Mouse (Mus musculus) limb, embryonic 14.5 days (tissue): ENCODE data around the gene Slc22a20. TPM values are rescaled to one million over a fixed set of nuclear protein-coding genes. Genes with fewer than 3 reads are reported as not detected.

Experiments used
- ATAC-seq: fragments of 200-750 bp; cut with Nextera tagmentation; 2 replicates; pipeline ENCODE4 v1.8.0; 2017; ENCODE audit warnings: low read depth, moderate number of reproducible peaks, moderate TSS enrichment; ENCODE audit not compliant: low FRiP score
- DNase-seq: peaks from one replicate; pipeline ENCODE4 v3.0.0-alpha.2; 2015; ENCODE audit warnings: low spot score
- H3K27ac ChIP-seq: fragments of 300-500 bp; sonication (generic); replicated peaks from 2 replicates; pipeline ENCODE4 v1.5.1; 2014; ENCODE audit warnings: low read depth, mild to moderate bottlenecking, low read length, moderate library complexity, mixed read lengths
- H3K27me3 ChIP-seq: fragments of 300-500 bp; sonication (generic); 2 replicates; pipeline ENCODE4 v1.6.1; 2014; ENCODE audit warnings: low read length, mixed read lengths; ENCODE audit not compliant: control insufficient read depth, insufficient read depth
- H3K36me3 ChIP-seq: fragments of 300-500 bp; sonication (generic); 2 replicates; pipeline ENCODE4 v1.6.1; 2014; ENCODE audit warnings: mild to moderate bottlenecking, low read length, moderate library complexity, mixed read lengths; ENCODE audit not compliant: control insufficient read depth, insufficient read depth
- H3K4me1 ChIP-seq: fragments of 300-500 bp; sonication (generic); 2 replicates; pipeline ENCODE4 v1.6.1; 2014; ENCODE audit warnings: antibody characterized with exemption, low read length, mixed read lengths; ENCODE audit not compliant: control insufficient read depth, insufficient read depth
- H3K4me2 ChIP-seq: fragments of 300-500 bp; sonication (generic); replicated peaks from 2 replicates; pipeline ENCODE4 v1.6.1; 2014; ENCODE audit warnings: low read depth, mild to moderate bottlenecking, low read length, moderate library complexity; ENCODE audit not compliant: severe bottlenecking
- H3K4me3 ChIP-seq: fragments of 300-500 bp; sonication (generic); replicated peaks from 2 replicates; pipeline ENCODE4 v1.5.1; 2014; ENCODE audit warnings: low read length
- H3K9ac ChIP-seq: fragments of 300-500 bp; sonication (generic); 2 replicates; pipeline ENCODE4 v1.6.1; 2014; ENCODE audit warnings: mild to moderate bottlenecking, low read depth, low read length, moderate library complexity; ENCODE audit not compliant: severe bottlenecking
- H3K9me3 ChIP-seq: fragments of 300-500 bp; sonication (generic); 2 replicates; pipeline ENCODE4 v1.6.1; 2016; ENCODE audit warnings: low read length; ENCODE audit not compliant: control insufficient read depth
- POLR2A ChIP-seq: fragments of 200-500 bp; IDR thresholded peaks from 2 replicates; pipeline ENCODE4 v1.8.0; 2012; ENCODE audit warnings: inconsistent platforms, mild to moderate bottlenecking, moderate library complexity, borderline replicate concordance; ENCODE audit not compliant: insufficient read depth, insufficient read length; ENCODE audit errors: extremely low read depth
- WGBS: fragments of 180-500 bp; shearing (Covaris S2); extraction: QIAGEN DNeasy Blood & Tissue Kit; methylation state at CpG from one replicate; pipeline ENCODE4 v1.1.7; 2014; 5-methylcytosine and 5-hydroxymethylcytosine counted together
- polyA plus RNA-seq, 2 experiments: library from polyadenylated mRNA; depleted of rRNA in 1 of 2; stranded (reverse) in 1 of 2; unstranded in 1 of 2; fragments of >200 nt; fragmentation: Nextera tagmentation in 1 of 2; extraction: Ambion mirVana in 1 of 2; gene quantifications; 2 replicates each; pipeline versions ENCODE4 v1.2.1 to v1.2.3; 2012 to 2014

The Slc22a20 gene
- polyA plus RNA-seq, 2 experiments, result not detected

- ATAC-seq, result no peak; the same call in 1 of the 2 replicates
- peak; percentile 51 for DNase-seq
- no peaks in the 10 kb centered on the region for H3K27me3 ChIP-seq
- 70% methylated on average over 13 of the region's 13 CpGs for WGBS
- H3K27ac ChIP-seq, result peak overlapping the region; percentile 40; the same call in 1 of the 2 replicates
- TF ChIP-seq POLR2A, result no peak
- no peak overlapping the region for H3K9ac ChIP-seq
- peaks cover 85% of the 10 kb centered on the region for H3K36me3 ChIP-seq
- no peaks in the 10 kb centered on the region for H3K4me1 ChIP-seq
- H3K9me3 ChIP-seq, result no peaks in the 10 kb centered on the region
- no peak overlapping the region for H3K4me2 ChIP-seq
- no peak overlapping the region for H3K4me3 ChIP-seq
These were observed 33.8 kb downstream of the Slc22a20 start for GRCm38 (mm10) chr19:5952071-5952691.

- no peak for ATAC-seq
- DNase-seq, result no peak
- H3K9me3 ChIP-seq, result no peaks in the 10 kb centered on the region
- no peak for TF ChIP-seq POLR2A
- H3K36me3 ChIP-seq, result peaks cover 83% of the 10 kb centered on the region
- 88% methylated on average over 16 of the region's 16 CpGs for WGBS
- no peaks in the 10 kb centered on the region for H3K27me3 ChIP-seq
- no peak overlapping the region for H3K4me3 ChIP-seq
- no peaks in the 10 kb centered on the region for H3K4me1 ChIP-seq
- H3K27ac ChIP-seq, result no peak overlapping the region
- no peak overlapping the region for H3K9ac ChIP-seq
- H3K4me2 ChIP-seq, result no peak overlapping the region
These were observed 34.3 kb downstream of the Slc22a20 start for GRCm38 (mm10) chr19:5951631-5952030.

- H3K9ac ChIP-seq, result no peak overlapping the region
- DNase-seq (no peak), ATAC-seq (no peak)
- H3K4me3 ChIP-seq, result no peak overlapping the region
- WGBS, result 96% methylated on average over 11 of the region's 11 CpGs
- H3K27ac ChIP-seq, result no peak overlapping the region
- H3K4me1 ChIP-seq, result no peaks in the 10 kb centered on the region
- H3K36me3 ChIP-seq, result peaks cover 90% of the 10 kb centered on the region
- H3K9me3 ChIP-seq, result no peaks in the 10 kb centered on the region
- no peak overlapping the region for H3K4me2 ChIP-seq
- no peak for TF ChIP-seq POLR2A
- no peaks in the 10 kb centered on the region for H3K27me3 ChIP-seq
These were observed 35.7 kb downstream of the Slc22a20 start for GRCm38 (mm10) chr19:5950218-5950617.

GRCm38 (mm10) chr19:5945891-5946290 lies 40.1 kb downstream of the Slc22a20 start:
- Histone ChIP-seq H3K27me3 (no peaks in the 10 kb centered on the region), H3K36me3 (peaks cover 83% of the 10 kb centered on the region), H3K4me2 (no peak overlapping the region), H3K9ac (no peak overlapping the region), H3K27ac (no peak overlapping the region), H3K4me3 (no peak overlapping the region), H3K4me1 (no peaks in the 10 kb centered on the region), H3K9me3 (no peaks in the 10 kb centered on the region)
- 85% methylated on average over 8 of the region's 8 CpGs for WGBS
- ATAC-seq, result no peak
- no peak for DNase-seq
- TF ChIP-seq POLR2A, result no peak

GRCm38 (mm10) chr19:5945027-5945426 lies 40.9 kb downstream of the Slc22a20 start:
- H3K9me3 ChIP-seq, result no peaks in the 10 kb centered on the region
- H3K4me3 ChIP-seq, result no peak overlapping the region
- peaks cover 80% of the 10 kb centered on the region for H3K36me3 ChIP-seq
- H3K9ac ChIP-seq, result no peak overlapping the region
- H3K4me1 ChIP-seq, result no peaks in the 10 kb centered on the region
- no peaks in the 10 kb centered on the region for H3K27me3 ChIP-seq
- no peak for TF ChIP-seq POLR2A
- WGBS, result 71% methylated on average over 7 of the region's 7 CpGs
- ATAC-seq, result no peak
- peak; percentile 50 for DNase-seq
- 0 out of 2 replicates have a peak overlapping the region, but pooled peaks have one; percentile 5 for H3K27ac ChIP-seq
- H3K4me2 ChIP-seq, result no peak overlapping the region

- WGBS, result 71% methylated on average over 8 of the region's 8 CpGs
- Histone ChIP-seq H3K27me3 (no peaks in the 10 kb centered on the region), H3K9me3 (no peaks in the 10 kb centered on the region), H3K36me3 (peaks cover 76% of the 10 kb centered on the region), H3K4me1 (no peaks in the 10 kb centered on the region), H3K9ac (no peak overlapping the region), H3K27ac (no peak overlapping the region), H3K4me2 (no peak overlapping the region), H3K4me3 (no peak overlapping the region)
- ATAC-seq, result no peak
- DNase-seq, result no peak
- TF ChIP-seq POLR2A, result no peak
These were observed 41.8 kb downstream of the Slc22a20 start for GRCm38 (mm10) chr19:5944145-5944544.
